Mouse (Mus musculus): ENCODE data around the gene Capn5.
A peak's percentile ranks its signal among the peaks of the same experiment; 100 is the strongest.

Gene Capn5

GRCm38 (mm10) chr7:98148721-98149407 is 29.2 kb downstream of the Capn5 start:
- no peak for DNase-seq (ENCODE audit: low spot score)

GRCm38 (mm10) chr7:98147766-98148165 is 30.3 kb downstream of the Capn5 start:
- peak; percentile 83 for DNase-seq (ENCODE audit: low spot score)

GRCm38 (mm10) chr7:98146447-98146845 is 31.6 kb downstream of the Capn5 start:
- no peak for DNase-seq (ENCODE audit: low spot score)

GRCm38 (mm10) chr7:98145842-98146446 is 32.1 kb downstream of the Capn5 start:
- DNase-seq (ENCODE audit: low spot score), result no peak

- no peak for DNase-seq (ENCODE audit: low spot score)
Measured at GRCm38 (mm10) chr7:98145402-98145801, 32.7 kb downstream of the Capn5 start, which contains the start of gene Omp. Omp (minus strand) TSS chr7:98145502.

- no peak for DNase-seq (ENCODE audit: low spot score)
Measured at GRCm38 (mm10) chr7:98142648-98143047, 35.4 kb downstream of the Capn5 start.

GRCm38 (mm10) chr7:98142247-98142646 is 35.8 kb downstream of the Capn5 start:
- no peak for DNase-seq (ENCODE audit: low spot score)

GRCm38 (mm10) chr7:98141206-98141605 is 36.9 kb downstream of the Capn5 start:
- no peak for DNase-seq (ENCODE audit: low spot score)

- DNase-seq (ENCODE audit: low spot score), result no peak
Measured at GRCm38 (mm10) chr7:98140597-98140996, 37.5 kb downstream of the Capn5 start.

GRCm38 (mm10) chr7:98139216-98139615 is 38.9 kb downstream of the Capn5 start:
- no peak for DNase-seq (ENCODE audit: low spot score)

- DNase-seq (ENCODE audit: low spot score), result no peak
Measured at GRCm38 (mm10) chr7:98137995-98138394, 40.1 kb downstream of the Capn5 start.

GRCm38 (mm10) chr7:98137583-98137982 is 40.5 kb downstream of the Capn5 start:
- DNase-seq (ENCODE audit: low spot score), result no peak

GRCm38 (mm10) chr7:98131751-98132150 is 46.3 kb downstream of the Capn5 start:
- DNase-seq (ENCODE audit: low spot score), result no peak

GRCm38 (mm10) chr7:98125473-98125872 is 52.6 kb downstream of the Capn5 start:
- no peak for DNase-seq (ENCODE audit: low spot score)

GRCm38 (mm10) chr7:98124701-98125100 is 53.4 kb downstream of the Capn5 start:
- DNase-seq (ENCODE audit: low spot score), result peak; percentile 47

GRCm38 (mm10) chr7:98121673-98122072 is 56.4 kb downstream of the Capn5 start:
- no peak for DNase-seq (ENCODE audit: low spot score)

- peak; percentile 34 for DNase-seq (ENCODE audit: low spot score)
Measured at GRCm38 (mm10) chr7:98121241-98121640, 56.8 kb downstream of the Capn5 start.

- DNase-seq (ENCODE audit: low spot score), result no peak
Measured at GRCm38 (mm10) chr7:98120325-98120724, 57.7 kb downstream of the Capn5 start.

GRCm38 (mm10) chr7:98119961-98120232 is 58.2 kb downstream of the Capn5 start:
- no peak for DNase-seq (ENCODE audit: low spot score)

- DNase-seq (ENCODE audit: low spot score), result peak; percentile 68
Measured at GRCm38 (mm10) chr7:98119179-98119960, 58.7 kb downstream of the Capn5 start, which contains the start of gene Myo7a. Myo7a (minus strand) TSS chr7:98119524.

- DNase-seq (ENCODE audit: low spot score), result peak; percentile 70
Measured at GRCm38 (mm10) chr7:98117012-98117660, 60.9 kb downstream of the Capn5 start.

GRCm38 (mm10) chr7:98114656-98115055 is 63.4 kb downstream of the Capn5 start:
- no peak for DNase-seq (ENCODE audit: low spot score)

GRCm38 (mm10) chr7:98111233-98111632 is 66.8 kb downstream of the Capn5 start:
- no peak for DNase-seq (ENCODE audit: low spot score)
